Mouse (Mus musculus) urinary bladder, postnatal 10 days (tissue): ENCODE data around the gene Nacc2.

Experiments used
- DNase-seq: peaks from one replicate; pipeline ENCODE4 v3.0.0; 2022; ENCODE audit warnings: low spot score

The Nacc2 gene

DNA sequence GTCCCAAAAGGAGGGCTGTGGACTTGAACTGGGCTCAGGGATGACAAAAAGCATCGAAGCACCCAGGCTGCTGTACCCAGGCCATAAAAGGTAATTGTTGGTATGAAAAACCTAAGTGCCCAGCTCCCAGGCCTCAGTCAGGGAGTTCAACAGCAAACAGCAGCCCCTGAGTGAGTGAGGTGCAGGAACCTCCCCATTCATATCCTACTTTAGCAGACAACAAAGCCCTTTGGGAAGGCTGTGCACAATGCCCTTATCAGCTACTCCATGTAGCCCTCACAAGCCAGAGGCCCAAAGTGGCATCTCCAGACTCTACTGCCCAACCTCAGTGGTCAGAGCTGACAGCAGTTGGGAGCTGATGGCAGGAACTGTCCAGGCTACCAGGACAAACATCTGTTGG, 23.2 kb downstream of the Nacc2 start:
- no peak for DNase-seq

DNA sequence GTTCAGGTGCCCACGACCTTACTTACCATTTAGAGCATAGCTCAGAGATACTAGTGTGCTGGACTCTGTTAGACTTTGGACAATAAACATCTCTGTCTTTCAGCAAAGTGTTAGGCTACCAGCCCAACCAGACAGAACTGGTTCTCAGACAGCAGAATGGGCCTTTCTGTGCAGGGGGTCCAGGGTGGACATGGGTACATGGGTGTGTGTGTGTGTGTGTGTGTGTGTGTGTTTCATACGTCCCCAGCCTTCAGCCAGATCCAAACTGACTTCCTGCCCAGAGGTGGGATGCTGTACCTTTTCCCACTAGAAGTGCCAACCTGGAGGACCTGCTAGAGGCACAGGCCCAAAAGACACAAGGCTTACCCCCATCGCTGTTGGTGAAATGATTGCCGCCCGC, 23.8 kb downstream of the Nacc2 start:
- DNase-seq: no peak

DNA sequence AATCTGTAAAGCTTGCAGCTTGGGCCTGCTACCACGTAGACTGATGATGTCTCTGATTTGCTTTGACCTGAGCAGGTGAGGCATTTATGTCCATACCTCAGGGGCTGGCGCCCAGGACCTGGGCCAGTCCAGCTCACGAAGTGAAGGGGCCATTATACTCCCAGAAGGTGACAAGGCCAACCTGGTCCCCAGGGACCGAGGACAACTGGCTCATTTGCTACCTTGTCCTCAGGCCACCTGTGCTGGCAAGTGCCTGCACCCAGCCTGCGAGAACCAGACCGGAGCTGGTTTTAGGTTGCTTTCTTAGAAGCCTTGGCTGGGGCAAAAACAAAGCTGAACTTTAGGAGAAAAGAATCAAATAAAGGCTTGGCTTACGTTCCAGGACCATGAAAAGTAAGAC, 29.1 kb downstream of the Nacc2 start:
- DNase-seq: no peak

DNA sequence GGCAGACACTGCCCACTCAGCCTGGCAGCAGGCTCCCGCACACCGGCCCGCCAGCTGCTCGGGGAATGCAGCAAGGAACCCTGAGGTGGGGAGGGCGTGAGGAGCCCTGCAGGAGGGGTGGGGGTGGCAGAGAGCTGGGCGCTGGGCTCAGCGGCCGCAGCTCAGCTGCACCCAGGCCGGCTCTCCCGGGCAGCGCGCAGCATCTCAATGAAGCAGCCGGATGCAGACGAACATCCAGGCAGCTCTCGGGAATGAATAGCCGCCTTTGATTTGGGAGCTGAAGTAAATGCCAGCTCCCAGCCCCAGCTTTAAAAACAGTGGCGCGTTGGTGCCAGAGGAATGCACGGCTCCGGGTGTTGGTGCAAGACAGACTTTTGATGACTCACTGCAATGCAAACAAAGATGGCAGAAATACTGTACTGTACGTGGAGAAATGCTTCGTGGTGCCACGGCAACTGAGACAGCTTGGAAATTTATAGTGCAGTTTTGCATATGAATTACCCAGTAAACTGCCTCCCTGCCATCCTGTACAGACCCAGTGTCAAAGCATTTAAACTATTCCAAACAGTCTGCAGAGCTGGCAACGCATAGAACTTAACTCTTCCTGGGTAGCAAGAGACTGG, 31.1 kb downstream of the Nacc2 start:
- no peak for DNase-seq

DNA sequence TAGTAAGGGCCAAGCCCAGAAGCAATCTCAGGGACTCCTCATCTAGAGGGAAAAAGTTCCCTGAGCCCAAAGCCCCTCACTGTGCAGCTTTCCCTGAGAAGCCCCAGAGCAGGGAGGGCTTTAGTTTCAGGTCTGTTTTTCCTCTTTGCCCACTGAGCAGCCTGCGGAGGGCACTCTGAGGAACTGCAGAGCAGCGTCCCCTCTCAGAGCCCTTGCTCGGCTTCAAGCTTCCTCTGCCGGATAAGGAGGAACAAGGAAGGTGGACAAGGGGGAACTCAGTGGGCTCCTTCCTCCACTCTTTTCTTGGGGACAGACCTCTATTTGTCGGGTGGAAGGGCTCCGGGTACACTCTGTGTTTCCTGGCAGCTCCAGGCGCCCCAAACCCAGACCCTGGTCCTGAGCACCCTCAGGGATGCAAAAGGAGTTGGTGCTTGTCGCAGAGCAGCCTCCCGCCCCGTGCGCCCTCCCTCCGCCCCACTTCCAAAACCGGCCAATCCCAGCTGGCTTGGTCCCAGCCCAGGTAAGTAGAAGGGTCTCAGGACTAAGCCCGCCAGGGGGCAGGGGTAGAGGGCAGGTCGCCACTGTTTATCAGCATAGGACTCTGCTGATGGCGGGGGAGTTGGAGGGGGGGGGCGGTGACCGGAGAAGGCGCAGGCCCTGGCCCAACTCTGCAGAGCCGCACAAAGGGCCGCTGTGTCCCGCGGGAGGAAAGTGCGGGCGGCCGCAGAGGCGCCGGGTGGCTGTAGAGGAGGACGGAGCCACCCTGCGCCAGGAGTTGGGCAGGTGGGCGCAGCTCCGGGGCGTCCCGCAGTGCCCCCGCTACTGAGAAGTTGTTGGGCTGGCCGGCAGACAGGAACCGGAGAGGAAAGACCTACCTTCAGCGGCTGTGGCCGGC, 31.9 kb downstream of the Nacc2 start:
- no peak for DNase-seq

DNA sequence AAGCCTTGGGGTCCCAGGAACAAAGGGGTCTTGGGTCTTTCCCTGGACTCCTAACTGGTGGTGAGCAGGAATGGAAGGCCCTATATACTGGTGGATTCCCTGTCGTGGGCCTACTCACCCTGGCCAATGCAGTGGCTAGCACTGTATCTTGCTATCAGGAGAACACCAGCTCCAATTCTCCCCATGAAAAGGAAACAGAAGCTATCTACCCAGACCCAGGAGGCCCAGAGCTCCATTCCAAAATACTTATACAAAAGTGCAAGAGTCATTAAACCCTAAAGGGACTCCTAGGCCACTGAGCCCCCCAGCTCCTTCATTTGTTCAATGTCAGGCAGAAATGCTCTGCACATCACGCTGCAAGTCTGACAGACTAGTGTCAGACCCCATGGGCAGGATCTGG, 34.0 kb downstream of the Nacc2 start:
- DNase-seq: no peak

DNA sequence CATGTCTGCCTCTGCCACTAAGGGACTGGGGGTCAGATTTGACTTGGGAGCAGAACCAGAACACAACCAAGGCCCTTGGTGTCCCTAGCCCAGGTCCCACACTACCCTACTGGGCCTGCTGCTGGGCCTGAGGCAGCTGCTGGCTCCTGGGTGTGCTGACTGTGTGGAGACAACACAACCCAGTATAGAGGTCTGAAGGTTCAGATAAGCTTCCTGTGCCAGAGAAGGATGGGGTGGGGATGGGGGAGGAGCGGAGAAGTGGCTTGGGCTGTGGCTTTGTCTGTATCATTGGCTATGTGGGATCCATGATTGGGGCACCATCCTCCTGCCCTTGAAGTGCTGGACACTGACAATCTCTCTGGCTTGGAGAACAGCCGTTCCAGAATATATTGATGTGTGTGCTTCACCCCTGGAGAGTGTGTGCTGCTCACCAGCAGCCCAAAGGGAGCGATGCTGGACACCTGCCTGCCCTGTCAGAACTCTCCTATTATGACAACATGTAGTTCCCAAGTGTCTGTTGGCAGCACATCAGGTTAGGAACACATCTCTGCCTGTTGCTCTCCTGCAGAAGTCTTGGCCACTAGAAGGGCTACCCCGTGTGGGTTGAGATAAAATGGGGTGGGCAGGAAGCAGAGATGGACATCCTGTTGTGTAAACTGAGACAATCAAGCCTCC, 36.0 kb downstream of the Nacc2 start:
- DNase-seq: no peak

DNA sequence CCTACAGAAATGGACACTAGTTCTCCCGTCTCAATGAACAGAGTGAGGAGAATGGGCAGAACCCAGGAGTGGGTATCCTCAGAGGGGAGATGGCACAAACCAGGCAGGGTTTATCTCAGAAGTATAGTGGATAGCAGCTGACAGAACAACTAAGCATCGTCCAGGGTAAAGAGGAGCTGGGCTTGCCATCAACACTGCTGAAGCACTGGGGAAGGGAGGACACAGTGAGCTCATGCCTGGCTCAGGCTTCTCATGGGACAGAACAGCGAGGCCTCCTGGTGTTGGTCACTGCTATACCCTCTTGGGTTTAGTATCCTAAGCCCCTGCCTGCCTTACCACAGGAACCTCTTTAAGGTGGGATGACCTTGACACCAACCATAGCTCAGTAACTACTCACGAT, 36.5 kb downstream of the Nacc2 start:
- DNase-seq: no peak

DNA sequence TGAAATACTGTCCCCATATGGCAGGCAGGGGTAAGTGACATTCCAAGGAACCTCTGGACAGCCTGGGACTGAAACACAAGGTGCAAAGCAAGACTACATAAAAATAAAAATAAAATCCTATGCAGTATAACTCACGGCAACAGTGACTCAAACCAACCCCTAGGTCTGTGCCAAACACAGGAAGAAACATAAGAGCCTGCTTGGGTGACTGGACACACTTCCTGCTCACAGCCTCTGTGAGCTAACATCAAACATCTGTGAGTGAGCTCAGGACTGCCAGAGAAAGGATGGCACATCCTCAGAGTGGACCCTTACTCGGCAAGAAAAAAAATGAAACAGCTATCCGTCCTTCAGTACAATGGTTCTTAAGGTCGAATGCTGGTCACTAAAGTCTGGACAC, 40.1 kb downstream of the Nacc2 start:
- DNase-seq: no peak

DNA sequence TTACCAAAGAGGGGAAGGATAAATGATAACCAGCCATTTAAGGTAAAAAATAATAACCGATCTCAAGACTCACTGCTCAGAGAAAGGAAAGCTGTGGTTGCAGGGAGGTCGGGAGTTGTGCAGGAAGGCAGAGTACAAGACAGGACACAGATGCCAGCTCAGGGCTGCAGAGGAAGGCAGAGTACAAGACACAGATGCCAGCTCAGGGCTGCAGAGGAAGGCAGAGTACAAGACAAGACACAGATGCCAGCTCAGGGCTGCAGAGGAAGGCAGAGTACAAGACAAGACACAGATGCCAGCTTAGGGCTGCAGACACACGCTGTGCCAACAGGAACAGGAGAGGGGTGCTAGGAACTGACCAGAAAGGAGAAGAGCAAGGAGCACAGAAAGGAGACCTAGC, 42.2 kb downstream of the Nacc2 start:
- DNase-seq: no peak

DNA sequence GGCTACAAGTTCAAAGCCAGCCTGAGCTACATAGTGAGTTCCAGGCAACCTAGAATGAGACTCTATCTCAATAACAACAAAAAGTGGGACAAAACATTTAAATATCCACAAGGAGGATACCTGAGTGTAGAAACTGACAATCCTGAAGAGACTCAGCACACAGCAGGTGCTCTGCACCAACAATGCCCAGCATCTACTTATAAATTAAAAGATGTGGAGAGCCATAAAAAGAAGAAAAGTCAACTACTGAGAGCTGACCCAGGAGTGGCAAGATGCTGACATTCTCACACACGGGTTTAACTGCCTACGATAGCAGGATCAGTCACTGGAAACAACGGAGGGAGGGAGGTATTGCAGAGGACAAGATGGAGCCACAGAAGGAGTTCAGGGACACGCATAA, 43.6 kb downstream of the Nacc2 start:
- no peak for DNase-seq

DNA sequence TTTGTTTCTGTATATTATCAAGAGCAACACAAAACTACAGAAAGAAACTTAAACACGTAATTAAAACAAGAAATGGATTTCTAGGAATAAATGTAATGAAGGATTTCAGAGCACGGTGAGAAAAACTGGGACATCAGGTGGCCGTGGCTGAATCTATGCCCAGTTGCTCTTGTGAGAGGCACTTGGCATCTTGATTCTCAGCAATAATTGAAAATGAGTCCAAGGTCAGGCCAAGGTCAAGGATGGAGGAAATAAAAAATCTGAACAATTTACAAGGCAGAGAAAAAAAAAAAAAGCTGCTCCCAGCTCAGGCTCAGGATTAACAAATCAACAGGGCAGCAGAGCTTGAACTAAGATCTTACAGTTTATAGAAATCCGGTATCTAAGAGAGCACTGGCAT, 46.0 kb downstream of the Nacc2 start:
- no peak for DNase-seq

DNA sequence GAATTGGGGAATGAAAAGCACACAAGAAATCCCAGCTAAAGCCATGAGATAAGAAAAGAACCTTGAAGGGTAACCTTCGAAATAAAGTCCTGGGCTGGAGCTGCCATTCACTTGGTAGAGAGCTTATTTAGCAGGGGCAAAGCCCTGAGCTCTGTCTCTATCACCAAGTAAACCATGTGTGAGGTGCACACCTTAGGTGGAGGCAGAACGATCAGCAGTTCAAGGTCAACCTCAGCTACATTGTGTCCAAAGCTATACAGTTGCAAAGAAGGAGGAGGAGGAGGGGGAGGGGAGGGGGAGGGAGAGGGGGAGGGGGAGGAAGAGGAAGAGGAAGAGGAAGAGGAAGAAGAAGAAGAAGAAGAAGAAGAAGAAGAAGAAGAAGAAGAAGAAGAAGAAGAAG, 46.9 kb downstream of the Nacc2 start:
- no peak for DNase-seq

DNA sequence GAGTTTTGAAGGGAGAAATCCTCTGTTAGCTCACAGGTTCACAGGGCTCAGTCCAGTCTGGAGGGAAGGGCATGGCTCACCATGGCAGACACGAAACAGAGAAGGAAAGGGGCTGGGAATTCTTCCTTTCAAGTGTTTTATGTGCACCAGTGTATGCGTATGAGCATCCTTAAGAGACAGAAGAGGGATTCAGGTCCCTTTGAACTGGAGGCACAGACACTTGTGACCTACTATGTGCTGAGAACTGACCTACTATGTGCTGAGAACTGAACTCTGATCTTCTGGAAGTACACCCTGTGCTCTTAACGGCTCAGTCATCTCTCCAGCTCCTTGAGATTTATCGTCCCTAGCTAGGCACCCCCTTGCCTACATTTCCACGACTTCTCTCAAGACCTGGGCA, 48.5 kb downstream of the Nacc2 start:
- DNase-seq: no peak

DNA sequence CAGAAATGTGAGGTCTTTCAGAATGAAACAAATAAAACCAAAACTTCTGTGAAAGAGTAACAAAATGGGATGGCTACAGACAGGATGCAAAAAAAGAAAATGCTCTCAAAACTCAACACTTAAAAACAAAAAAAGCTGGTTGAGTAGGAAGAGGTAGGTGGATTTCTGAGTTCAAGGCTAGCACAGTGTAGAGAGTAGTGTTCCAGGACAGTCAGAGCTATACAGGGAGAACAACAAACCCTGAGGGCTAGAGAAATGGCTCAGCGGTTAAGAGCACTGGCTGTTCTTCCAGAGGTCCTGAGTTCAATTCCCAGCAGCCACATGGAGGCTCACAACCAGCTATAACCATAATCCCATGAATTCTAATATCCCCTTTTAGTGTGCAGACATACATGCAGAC, 54.4 kb downstream of the Nacc2 start:
- DNase-seq: no peak

DNA sequence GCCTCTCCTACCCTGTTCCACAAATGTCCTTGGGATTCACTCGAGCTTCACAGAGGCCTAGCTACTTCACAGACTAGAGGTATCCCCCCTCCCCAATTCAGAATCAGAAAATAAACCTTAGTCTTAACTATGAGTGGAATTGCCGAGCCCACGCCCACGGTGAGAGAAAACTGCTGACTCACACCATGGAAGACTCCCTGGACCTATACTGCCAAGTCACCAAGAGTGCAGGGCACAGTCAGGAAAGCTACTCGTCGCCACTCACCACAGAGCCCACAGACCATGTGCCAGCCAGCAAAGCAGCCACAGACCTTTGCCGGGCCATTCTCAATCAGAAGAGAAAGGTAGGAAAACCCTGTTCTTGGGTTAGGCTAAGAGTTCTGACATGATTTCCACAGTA, 54.8 kb downstream of the Nacc2 start:
- DNase-seq: no peak

DNA sequence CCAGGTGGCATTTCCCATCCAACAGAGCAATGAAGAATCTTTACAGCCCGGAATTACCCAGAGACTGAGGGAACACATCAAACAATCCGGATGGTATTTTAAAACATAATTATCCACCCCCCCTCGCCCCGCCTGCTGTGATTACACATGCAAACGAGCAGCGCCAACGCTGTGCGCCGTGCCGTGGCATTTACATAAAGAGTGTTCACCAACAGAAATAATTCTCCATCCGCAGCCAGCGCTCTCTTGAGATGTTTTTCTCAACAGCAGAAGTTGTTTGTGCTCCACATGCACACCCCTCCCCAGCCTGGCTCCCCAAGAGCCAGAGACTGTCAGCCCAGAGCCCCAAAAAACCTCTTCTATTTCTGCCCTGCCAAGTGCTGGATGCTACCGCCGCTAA, 56.5 kb downstream of the Nacc2 start:
- DNase-seq: no peak

DNA sequence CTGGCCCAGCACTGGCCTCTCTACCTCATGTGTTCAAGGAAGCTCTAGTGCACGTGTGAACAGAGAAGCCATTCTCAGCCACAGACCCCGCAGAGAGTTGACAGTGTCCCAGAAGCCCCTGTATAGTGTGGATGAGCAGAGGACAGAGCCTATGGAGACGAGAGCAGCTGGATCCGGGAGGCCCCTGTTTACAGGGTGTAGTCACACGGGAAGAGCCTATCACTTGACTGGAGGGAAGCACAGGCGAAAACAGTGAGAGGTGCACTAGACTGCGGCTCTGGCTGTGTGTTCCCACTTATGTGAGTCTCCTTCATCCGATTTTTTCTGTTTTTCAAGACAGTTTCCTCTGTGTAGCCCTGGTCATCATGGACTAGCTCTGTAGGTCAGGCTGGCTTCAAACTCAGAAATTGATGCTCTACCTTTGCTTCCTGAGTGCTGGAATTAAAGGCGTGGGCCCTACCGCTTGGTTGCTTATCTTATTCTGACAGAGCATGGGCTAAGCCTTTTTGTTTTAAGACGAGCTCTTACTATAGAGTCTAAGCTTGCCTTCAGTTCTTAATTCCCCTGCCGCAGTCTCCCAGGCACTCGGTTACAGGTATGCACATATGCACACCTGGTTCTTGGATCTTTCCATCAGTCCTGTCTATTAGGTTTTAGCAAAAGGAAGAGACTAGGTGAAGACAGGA, 60.1 kb downstream of the Nacc2 start:
- DNase-seq: no peak

DNA sequence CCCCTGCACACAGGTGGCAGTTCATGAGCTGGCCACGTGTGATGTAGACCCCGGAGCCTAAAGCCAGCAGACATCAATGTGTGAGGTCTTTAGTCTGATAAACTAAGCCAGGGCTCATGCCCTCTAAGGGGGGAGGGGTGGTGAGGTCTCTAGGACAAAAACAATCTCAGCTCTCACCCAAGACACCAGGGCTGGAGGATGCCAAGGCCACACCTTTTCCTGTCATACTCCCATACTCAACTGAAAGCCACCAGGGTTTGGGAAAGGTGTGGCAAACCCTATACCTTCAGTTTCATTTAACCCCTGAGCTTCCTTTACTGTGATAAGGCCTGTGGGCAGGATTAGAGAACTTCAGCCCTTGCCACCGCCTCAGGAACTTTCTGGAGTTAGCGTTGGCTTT, 60.8 kb downstream of the Nacc2 start:
- DNase-seq: no peak

DNA sequence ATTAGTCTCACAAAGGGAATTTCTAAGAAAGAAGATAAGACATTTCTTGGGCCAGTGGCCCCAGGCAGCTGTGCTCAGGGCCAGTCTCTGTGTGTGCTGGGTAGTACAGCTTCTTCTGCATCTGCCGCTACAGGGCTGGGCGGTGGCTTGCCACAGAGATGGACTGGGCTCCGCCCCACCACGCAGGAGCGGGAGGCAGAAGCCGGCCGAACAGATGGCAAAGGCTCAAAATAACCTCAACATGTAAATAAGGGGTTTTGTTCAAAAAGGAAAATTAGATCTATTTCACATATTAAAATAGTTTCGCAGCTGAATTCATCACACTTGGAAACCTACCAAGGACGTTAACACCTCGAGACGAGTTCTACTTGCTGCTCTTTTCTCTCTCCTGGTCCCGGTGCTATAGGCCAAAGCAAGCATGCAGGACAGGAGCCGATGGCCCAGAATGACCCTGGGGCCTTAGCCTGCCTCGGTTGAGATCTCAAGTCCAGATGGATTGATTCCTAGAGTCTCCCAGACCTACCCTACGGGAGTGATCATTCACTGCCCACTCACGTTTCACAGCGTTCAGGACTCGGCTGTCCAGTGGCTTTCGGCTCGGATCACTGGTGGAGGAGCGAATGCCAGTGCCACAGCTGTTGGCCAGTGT, 61.9 kb downstream of the Nacc2 start:
- no peak for DNase-seq

DNA sequence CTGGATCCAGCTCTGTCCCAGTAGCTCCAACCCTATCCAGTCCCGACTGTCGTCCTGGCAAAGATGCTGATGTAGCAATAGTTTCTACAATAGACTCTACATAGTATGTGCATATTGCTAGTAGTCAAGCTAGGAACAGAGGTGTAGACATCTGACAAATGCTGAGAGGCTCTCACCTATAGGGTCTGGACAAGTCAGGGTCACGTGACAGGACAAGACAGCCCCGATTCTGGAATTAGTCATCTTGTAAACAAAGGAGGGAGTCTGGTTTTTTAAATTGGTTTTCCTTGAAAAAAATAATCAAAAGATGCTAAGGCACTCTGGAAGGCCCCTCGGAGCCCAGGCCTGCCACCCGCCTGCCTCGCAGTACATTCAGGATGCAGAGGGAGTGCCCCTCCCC, 66.0 kb downstream of the Nacc2 start:
- no peak for DNase-seq

DNA sequence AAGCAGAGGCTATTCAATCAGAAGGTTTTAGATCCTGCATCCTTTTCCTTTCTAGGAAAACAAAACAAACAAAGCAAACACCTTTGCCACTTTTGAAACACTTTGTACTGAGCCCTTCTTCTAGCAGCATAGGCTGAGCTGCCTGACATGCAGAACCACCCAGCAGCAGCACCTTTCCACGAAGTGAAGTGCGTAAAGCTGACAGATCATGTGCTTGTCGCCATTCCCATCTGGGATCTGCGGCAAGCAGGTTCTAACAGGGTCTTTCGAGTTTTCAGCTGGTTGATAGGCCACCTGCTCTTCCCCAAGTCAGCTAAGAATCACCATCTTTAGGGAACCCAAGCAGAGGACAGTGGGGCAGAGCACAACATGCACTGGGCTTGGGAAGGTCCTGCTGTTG, 66.8 kb downstream of the Nacc2 start:
- DNase-seq: no peak
